Mouse (Mus musculus) frontal cortex, postnatal 14 days (tissue): ENCODE data around the gene Oprd1.

Source experiments
- DNase-seq, 2 experiments: peaks; one replicate each; pipeline ENCODE4 v3.0.0; 2022; ENCODE audit warnings: low spot score in 2 of 2

Oprd1 gene

GRCm38 (mm10) chr4:132133920-132134319 is 10.4 kb downstream of the Oprd1 start:
- DNase-seq = no peak

DNA sequence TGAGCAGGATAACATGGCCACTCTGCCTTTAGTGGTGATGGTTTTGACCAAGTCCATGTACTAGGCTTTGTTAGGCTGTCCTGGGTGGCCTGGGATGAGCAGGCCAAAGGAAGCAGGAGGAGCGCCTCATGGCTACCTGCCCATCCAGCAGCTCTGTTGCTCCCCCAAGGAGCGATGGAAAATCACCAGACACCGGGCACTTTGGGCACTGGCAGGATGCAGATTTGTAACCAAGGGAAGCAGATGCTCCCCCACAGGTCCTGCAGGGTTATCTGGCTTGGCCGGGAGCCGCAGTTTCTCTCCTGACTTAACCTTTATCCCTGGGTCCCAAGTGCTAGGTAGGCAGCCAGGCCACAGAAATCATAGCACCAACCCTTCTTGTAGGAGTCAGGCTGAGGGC is 10.9 kb downstream of the Oprd1 start:
- DNase-seq = no peak

DNA sequence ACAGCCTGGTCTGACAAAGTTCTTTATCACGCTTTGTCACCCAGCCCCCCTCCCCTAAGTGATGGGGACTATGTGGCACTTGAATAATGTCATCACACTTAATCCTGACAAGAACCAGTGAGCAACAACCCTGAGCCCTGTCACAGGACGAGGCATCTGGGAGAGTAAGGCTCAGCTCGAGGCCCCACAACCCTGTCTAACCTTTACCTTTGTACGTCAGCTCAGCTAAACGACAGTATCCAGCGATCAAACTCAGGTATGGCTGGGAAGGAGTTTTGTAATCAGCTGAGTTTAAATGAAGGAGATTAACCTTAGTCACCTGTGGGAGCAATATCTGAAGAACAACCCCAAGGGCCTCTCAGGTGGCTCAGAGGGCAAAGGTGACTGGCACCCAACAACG is 12.0 kb downstream of the Oprd1 start:
- DNase-seq = no peak

GRCm38 (mm10) chr4:132131790-132132189 is 12.5 kb downstream of the Oprd1 start:
- no peak for DNase-seq

DNA sequence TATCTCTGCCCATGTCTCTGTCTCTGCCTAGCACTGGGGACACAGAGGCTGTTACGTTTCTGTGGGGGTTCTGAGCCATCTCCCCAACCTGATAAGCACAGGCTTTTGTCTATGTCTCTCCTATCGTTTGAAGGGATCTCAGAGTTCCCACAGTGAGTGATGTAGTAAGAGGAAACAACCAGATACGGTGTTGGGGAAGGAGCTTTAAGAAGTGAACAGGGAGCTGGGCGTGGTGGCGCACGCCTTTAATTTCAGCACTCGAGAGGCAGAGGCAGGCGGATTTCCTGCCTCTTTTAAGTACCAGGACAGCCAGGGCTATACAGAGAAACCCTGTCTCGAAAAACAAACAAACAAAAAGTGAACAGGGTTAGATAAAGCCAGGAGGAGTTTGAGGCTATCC is 13.2 kb downstream of the Oprd1 start:
- DNase-seq = no peak

- no peak for DNase-seq
Observed at GRCm38 (mm10) chr4:132130645-132131044, 13.6 kb downstream of the Oprd1 start.

DNA sequence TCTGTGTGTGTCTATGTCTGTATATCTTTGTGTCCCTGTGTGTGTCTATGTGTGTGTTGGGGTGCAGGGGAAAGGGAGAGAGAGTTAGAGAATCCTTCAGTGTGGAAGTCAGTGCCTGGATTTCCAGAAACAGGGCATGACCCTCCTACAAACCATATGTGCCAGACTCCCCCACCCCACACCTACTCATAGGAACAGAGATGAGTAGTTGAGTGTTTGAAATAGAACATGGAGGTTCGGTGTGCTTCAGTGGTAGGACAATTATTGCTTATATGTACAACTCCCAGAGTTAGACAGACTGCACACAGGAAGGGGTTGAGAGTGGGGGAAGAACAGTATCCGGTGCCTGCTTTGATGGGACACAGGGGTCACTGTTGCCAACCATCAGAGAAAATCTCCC is 14.2 kb downstream of the Oprd1 start:
- no peak for DNase-seq

GRCm38 (mm10) chr4:132128997-132129636 is 15.2 kb downstream of the Oprd1 start:
- no peak for DNase-seq

DNA sequence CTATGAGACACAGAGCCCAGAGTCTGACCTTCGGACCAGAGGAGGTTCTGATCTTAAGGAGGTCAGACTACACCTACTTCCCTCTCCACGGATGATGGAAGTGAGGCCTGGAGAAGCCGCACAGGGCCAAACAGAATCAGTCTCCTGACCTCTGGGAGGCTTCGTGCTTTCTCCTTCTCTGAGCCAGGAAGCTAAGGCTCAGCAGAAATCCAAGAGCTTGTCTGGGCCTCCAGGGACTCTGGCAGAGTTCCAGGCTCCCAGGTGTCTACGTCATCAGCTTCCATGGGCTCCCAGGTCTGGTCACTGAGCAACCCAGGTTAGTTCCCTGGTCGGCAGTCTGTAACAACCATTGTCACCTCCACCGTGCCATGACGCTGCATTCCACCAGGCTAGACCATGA is 17.2 kb downstream of the Oprd1 start:
- DNase-seq = no peak

DNA sequence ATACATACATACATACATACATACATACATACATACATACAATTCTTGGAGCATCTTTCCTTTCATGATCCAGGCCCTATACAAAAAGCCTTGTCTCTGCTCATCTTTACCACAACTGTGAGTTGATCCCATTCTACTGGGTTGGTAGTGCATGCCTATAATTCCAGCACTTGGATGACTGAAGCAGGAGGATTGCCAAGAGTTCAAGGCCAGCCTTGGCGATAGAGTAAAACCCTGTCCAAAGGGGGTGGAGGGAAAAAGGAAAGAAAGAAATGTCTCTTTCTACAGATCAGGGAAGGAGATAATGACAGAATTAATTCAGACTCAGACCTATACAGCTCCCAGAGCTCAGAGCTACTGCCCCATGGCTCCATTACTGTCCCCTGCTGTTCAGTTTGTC is 21.1 kb downstream of the Oprd1 start:
- DNase-seq = no peak

DNA sequence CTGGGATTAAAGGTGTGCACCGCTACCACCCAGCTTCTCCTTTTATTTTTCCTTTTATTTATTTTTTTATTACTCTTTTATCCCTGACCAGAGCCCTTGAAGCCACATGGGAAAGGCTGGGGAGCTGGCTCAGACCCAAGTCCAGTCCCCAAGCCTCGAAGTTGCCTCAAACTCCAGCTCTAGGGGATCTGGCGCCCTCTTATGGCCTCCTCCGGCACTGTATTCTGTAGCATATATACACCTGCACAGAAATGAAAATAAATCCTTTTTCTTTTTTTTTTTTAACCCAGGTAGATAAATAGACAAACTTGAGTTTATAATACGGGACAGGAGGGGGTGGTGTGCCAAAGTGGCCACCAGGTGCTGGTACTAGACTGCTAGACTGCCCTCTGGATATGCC is 22.6 kb downstream of the Oprd1 start:
- DNase-seq = no peak

DNA sequence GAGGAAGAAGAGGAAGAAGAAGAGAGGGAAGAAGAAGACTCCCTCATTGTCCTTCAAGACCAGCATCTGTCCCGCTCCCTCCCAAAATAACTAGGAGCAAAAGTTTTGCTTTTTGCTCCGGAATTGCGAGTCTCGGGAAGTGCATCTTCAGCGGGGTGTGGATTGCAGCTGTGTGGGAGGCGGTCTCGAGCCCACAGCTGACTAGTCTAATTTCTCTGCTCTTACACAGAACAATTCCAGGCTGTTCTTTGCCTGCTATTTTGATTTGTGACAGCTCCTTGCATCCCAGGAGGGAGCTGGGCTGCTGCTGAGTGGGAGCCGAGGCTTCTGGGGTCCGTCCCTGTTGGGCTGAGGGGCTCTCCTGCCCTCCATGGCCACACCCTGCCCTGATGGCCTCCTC is 24.7 kb downstream of the Oprd1 start:
- no peak for DNase-seq

- DNase-seq = no peak
Observed at GRCm38 (mm10) chr4:132116315-132116714, 28.0 kb downstream of the Oprd1 start.

DNA sequence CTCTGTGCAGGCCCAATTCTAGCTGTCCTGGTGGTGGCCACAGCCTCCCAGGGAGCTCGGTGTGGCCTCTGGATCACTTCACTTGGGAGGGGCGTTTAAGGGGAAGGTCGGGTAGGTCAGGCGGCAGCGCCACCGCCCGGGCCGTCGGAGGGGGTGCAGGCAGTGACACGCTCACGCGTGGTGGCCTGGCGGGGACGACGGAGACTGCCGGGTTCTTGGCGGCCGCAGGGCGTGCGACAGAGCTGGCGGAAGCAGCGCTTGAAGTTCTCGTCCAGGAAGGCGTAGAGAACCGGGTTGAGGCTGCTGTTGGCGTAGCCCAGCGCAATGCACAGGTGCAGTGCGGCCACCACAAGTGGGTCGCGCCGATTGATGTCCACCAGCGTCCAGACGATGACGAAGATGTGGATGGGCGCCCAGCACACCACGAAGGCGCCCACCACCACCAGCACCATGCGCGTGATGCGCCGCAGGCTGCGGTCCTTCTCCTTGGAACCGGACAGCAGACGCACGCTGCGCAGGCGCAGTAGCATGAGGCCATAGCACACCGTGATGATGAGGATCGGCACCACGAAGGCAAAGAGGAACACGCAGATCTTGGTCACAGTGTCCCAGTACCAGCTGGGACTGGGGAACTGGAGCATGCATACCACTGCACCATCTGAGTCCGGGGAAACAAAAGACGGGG is 30.7 kb downstream of the Oprd1 start:
- DNase-seq = no peak

GRCm38 (mm10) chr4:132111227-132111626 is 33.1 kb downstream of the Oprd1 start:
- no peak for DNase-seq

DNA sequence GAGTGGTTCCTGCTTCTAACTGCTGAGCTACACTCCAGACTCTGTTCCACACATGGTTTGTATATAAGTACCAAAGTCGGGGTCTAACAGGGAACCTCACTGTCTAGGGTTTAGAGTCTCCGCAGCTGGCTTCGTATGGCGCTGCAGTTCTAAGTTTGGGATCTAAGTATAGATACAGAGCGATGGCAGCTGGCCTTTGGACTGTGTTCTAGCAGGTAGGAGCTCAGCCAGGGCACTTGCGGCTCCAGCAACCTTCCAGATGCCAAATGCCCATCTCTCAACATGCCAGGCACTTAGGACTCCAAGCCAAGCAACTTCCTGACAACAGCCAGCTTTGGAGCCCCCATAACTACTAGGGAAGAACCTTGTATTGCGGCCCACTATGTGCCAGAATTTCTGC is 36.1 kb downstream of the Oprd1 start:
- no peak for DNase-seq

GRCm38 (mm10) chr4:132101152-132101551 is 43.1 kb downstream of the Oprd1 start:
- no peak for DNase-seq

DNA sequence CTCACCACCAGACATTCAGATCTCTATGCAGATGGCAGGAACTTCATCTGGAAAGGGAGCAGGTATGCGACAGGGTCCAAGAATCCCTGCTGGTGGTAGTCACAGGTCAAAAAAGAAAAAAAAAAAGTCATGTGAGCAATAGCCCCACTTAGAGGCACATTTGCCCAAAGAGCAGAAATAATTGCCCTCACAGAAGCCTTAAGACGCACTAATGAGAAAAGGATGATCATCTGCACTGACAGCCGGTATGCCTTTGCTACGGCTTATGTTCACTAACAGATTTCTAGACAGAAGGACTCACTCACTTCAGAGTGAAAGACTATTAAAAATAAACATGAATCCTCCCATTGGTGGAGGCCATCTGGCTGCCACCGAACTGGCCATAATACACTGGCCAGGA is 44.7 kb downstream of the Oprd1 start:
- no peak for DNase-seq

DNA sequence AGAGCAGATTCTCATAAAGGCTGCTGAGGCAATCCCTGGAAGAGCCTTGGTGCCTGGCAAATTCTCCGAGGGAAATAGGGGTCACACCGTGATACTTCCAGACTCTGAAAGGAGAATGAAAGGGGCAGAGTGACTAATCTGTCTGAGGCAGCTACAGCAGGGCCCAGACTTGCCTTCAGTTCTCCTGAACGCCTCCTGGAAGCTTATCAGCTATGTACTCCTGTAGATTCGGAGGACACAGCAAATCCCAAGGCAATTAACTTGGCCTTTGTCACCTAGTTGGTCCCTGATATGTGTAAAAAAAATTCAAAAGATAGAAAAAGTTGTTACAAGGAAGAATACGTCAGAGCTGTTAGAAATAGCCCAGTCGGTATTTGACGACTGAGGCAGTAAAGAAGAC is 49.2 kb downstream of the Oprd1 start:
- DNase-seq = no peak

DNA sequence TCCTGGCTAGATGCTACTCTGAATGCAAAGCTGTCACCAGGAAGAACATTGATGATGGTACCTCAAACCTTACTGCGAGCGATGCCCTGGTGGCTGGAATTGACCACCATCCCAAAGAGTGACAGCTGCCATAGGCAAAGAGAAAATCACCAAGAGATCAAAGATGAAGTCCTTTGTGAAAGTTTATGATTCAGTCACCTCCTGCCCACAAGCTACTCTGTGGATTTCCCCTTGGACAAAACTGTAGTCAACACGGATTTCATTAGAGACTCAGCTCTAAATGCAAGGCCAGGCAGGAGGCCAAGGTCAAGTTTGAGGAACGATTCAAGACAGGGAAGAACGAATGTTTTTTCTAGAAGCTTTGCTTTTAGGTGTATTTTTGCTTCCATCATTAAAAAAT is 50.4 kb downstream of the Oprd1 start:
- DNase-seq = no peak

GRCm38 (mm10) chr4:132093136-132093535 is 51.1 kb downstream of the Oprd1 start:
- DNase-seq = no peak

DNA sequence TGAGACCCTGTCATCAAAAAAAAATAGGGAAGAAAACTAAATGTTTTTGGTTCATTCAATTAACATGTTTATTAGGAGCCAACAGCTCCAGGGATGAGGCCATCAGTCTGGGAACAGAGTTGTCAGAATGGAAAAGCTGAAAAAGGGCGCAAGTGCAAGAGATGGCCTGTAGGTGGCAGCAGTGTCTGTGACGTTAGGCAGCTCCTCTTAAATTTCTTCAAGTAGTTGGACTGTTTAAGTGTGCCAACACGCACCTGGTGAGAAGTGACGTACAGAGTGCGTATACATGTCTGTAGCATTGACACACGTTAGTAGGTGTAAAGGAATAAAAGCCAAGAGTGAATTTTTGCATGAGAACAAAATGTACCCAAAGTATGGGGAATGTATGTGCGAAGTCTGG is 55.4 kb downstream of the Oprd1 start:
- peak in 1 of 2 experiments; percentile 51 for DNase-seq

DNA sequence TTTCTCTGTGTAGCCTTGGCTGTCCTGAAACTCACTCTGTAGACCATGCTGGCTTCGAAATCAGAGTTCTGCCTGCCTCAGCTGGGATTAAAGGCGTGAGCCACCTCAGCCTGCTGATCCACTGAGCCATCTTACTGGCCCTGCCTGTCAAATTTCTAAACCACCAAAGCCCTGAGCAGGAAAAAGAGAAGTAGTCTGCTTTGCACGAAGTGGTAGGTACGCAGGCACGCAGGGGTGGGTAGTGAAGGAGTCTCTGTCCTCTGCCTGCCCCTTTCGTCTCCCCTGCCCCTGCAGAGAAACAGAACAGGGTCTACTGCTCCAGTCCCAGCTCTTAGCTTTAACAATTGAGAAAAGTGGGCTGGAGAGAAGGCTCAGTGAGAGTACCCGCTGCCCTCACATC is 59.2 kb downstream of the Oprd1 start:
- DNase-seq = no peak

DNA sequence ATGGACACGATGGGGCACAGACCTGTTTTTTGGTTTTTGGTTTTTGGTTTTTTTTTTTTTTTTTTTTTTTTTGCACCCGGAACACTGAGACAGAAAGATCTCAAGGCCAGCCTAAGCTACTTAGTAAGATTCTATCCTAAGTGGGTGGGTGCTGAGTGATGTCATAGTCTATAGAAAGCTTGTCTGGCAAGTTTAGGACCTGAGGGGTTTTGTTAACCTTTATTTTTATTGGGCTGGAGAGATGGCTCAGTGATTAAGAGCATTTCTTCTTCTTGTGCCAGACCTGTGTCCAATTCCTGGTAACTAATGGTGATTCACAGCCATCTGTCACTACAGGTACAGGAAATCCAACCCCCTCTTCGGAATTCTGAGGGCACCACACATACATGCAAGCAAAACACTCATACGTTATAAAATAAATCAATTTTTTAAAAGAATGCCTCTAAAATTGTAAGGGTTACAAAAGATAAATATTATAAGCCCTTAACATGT is 63.7 kb downstream of the Oprd1 start:
- DNase-seq = no peak
